Mouse (Mus musculus) small intestine, adult 2 months (tissue): ENCODE measurements around the gene Gdpgp1.

ENCODE experiments used
- CTCF ChIP-seq: fragments of 200-500 bp; IDR thresholded peaks from 2 replicates; pipeline ENCODE4 v1.5.1; 2012; ENCODE audit warnings: low read depth, mild to moderate bottlenecking, control low read depth, inconsistent platforms, low read length, moderate library complexity, mixed read lengths; ENCODE audit not compliant: insufficient replicate concordance, insufficient read length; ENCODE audit errors: extremely low read depth
- POLR2A ChIP-seq: fragments of 200-500 bp; IDR thresholded peaks from 2 replicates; pipeline ENCODE4 v1.6.1; 2012; ENCODE audit warnings: low read depth, mild to moderate bottlenecking, control low read depth, inconsistent platforms, low read length, moderate library complexity

- TF ChIP-seq CTCF (no peak), POLR2A (no peak)
Measured at GRCm38 (mm10) chr7:80276374-80276773, 43.7 kb downstream of the Gdpgp1 start.
